Mouse (Mus musculus) ovary, postnatal 14 days (tissue): ENCODE results near the gene Icam4.
A peak's percentile ranks its signal among the peaks of the same experiment; 100 is the strongest.
"Not testable (repeated sequence)": the region's sequence is repeated elsewhere in the genome, so short reads cannot be mapped to it uniquely, and the experiment has no call there.

Experiments used
- DNase-seq: peaks from one replicate; pipeline ENCODE4 v3.0.0; 2022; ENCODE audit warnings: low spot score

The Icam4 gene

DNA sequence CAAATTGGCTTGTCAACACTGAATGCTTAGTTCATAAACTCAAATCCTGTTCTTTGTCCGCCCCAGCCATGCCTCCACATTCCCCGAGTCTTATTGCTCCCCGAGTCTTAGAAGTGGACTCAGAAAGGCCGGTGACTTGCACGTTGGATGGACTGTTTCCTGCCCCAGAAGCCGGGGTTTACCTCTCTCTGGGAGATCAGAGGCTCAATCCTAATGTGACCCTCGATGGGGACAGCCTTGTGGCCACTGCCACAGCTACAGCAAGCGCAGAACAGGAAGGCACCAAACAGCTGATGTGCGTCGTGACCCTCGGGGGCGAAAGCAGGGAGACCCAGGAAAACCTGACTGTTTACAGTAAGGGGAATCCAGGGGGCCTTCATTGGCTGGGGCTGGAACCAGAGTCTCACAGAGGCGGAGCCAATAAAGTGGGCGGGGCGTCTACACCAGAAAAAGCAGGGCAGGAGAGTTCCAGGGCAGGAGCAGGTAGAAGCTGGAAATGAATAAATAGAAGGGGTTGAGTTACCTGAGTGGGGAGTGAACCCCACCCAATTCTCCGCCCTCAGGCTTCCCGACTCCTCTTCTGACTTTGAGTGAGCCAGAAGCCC lies 5.4 kb downstream of the Icam4 start:
- no peak for DNase-seq

DNA sequence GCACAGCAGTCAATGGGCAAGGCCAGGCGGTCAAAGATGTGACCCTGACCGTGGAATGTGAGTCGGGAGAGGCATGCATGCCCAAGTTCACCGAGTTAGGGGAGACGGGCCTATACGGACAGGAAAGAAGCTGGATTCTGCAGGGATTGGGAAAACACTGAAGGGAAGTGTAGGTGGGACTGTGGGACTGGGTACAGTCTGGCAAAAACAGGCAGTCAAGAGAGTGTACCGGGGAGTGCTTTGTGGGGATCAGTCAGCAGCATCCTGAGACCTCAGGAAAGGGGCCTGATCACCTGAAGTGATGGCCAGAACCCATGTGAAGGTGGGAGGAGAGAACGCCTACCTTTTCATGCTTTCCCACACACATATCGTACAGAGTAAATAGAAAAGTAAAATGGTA lies 6.4 kb downstream of the Icam4 start:
- no peak for DNase-seq

DNA sequence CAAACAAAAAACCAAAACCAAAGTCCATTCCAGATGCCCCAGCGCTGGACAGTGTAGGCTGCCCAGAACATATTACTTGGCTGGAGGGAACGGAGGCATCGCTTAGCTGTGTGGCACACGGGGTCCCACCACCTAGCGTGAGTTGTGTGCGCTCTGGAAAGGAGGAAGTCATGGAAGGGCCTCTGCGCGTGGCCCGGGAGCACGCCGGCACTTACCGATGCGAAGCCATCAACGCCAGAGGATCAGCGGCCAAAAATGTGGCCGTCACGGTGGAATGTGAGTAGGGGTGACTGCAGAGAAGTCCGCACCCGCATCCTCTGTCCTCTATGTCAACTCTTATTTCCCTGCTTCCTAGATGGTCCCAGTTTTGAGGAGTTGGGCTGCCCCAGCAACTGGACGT lies 7.0 kb downstream of the Icam4 start:
- DNase-seq = no peak

DNA sequence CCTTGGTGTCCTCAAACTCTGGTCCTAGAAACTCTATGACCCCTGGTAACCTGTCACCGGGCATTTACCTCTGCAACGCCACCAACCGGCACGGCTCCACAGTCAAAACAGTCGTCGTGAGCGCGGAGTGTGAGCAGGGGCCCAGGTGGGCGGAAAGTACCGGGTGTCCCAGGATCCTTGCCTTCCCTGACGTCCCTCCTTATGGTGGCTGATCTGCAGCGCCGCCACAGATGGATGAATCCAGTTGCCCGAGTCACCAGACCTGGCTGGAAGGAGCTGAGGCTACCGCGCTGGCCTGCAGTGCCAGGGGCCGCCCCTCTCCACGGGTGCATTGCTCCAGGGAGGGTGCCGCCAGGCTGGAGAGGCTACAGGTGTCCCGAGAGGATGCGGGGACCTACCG lies 7.5 kb downstream of the Icam4 start:
- no peak for DNase-seq

DNA sequence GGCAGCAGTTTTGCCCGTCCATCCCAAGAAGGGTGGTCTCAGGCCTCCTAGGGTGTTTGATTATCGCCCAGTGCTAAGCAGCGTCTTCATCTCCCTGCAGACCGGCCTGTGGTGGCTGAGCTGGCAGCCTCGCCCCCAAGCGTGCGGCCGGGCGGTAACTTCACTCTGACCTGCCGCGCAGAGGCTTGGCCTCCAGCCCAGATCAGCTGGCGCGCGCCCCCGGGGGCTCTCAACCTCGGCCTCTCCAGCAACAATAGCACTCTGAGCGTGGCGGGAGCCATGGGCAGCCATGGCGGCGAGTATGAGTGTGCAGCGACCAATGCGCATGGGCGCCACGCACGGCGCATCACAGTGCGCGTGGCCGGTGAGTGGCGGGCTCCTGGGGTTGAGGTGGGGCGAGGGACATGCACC lies 8.3 kb downstream of the Icam4 start:
- no peak for DNase-seq

DNA sequence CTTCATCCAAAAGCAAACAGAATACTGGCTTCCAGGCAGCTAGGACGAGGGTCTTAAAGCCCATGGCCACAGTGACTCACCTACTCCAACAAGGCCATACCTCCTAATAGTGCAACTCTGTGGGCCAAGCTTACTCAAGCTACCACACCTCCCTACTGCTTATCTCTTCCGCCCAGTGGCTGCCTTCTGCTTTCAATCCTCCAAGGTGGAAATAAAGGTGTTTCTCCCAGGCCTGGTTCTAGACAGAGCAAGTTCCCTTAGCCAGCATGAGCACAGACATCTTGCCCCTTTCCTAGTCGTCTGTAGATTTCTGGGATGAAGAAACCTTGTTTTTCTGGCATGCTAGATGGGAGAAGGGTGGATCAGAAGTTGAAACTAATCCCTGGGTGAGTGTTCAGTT lies 10.6 kb downstream of the Icam4 start:
- no peak for DNase-seq

DNA sequence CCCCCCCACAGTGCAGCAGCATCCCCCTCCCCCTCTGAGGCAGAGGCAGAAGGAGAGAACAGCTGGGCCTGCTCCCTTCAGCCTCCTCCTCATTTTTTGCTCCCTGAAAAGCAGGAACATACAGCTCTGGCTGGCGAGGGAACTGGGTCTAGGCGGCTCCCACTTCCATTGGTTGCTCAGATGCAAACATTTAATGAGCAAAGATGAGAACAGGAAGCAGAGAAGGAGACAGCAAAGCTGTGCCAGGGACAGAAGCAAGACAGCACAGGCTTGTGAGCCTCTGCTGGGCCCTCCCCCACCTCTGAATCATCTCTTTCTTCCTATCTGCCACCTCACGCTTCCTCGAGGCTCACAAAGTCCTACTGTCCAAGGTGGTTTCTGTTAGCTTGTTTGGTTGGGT lies 12.1 kb downstream of the Icam4 start:
- DNase-seq = no peak

DNA sequence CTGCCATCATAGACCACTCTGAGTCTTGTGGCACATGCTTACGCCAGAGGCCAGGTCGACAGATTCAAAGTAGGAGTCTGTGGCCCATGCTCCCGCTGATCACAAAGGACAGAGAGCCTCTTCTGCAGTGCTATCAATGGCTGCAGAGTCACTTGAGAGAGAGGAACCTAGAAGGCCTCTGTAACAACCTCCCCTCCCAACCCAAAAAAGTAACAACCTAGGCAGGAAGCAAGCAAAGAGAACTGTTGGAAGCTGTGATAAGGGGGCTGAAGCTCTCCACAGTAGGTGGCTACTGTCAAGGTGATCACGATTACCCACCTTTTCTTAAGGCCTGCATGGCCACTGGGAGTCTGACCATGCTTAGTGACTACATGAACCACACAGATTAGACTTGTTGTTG lies 14.4 kb downstream of the Icam4 start:
- no peak for DNase-seq

DNA sequence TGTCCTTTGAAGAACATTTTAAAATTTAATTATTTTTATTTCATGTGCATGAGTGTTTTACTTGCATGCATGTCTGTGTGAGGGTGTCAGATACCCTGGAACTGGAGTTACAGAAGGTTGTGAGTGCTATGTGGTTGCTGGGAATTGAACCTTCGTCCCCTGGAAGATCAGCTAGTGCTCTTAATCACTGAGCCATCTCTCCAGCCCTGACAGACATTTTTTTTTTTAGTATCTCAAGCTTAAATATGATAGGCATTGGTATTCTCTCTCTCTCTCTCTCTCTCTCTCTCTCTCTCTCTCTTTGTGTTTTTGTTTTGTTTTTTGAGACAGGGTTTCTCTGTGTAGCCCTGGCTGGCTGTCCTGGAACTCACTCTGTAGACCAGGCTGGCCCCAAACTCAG lies 15.6 kb downstream of the Icam4 start:
- DNase-seq = not testable (repeated sequence)

DNA sequence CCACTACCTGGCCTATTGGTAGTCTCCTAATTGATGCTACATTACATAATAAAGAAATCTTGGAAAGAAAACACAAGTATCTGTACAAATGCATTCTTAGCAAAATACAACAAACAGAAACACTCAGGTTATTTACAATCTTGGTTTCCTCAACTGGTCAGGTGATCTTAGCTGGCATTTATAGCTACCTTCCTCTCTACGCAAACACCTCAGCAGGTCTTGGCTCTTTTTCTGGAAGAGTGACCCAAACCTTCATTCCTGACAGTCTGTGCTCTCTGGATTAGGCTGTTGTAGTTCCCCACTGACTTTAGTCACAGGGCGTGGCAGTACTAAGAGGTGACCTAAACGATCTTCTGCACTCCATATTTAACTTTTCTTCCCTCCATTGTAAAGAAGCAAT lies 16.1 kb downstream of the Icam4 start:
- DNase-seq = no peak

DNA sequence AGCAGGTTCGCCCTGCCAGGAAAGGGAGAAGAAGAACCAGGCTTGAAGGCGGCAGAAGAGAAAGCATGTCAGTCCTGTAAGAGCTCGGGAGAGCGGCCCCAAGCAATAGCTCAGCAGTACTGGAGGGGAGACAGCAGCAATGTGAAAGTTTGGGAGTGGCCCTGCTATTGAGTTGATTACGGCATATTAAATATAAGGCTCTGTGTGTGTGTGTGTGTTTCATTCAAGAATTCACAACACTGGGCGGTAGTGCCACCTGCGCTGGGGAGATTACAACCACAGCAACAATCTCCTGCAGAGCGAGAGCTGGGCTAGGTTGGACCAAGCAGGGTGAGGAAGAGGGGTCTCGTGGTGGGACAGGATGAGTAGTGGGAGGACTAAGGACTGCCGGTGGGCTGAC lies 22.4 kb downstream of the Icam4 start:
- DNase-seq = no peak

DNA sequence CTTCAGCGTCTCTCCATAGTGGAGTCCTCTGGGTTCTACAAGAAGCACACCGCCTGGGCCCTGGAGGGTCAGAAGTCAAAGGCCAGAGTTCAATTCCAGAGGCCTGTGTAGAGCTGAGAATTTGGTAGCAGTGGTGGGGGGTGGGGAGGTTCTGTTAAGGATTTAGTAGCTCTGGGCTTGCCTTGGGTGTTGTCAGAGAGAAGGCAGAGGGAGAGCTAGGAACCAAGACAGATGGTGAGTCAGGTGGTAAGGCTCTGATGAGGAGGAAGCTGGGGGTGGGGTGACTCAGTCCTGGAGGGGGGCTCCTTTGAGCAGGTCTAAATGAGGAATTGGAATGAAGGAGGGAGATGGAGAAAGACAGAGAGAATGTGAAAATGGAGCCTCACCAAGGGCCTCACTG lies 33.8 kb downstream of the Icam4 start:
- DNase-seq = no peak

DNA sequence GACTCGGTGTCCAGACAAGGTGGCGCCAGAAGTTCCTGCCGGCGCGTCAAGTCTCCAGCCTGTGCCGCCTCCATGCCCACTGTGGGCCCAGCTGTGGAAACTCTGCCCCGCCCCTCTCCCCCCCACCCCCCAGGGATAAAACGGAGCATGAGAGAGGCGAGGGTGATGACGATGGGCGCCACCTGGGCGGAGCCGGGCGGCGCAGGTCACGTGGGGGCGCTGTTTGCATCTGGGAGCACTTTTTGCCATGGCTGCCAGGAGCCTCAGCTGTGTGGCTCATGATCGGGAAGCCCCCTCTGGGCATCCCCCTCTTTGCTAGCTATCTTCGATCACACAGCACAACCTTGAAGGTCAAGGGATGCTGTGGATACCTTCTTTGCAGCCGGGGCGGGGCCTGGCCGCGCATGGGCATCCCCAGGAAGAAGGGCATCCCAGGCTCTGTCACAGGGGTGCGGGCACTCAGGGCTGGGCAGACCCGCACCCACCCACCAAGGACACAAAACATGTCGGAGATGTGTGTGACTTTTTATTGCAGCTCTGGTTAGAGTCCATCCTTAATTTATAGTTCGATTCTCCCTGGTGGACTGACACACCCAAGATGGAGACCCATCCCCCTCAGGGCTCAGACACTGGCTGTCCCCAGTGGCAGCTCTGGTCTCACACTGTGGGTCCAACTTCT lies 38.0 kb downstream of the Icam4 start, which contains the start of gene Zglp1:
Zglp1 (minus strand) TSS at position 88 of the 679 bp plus-strand sequence.
- DNase-seq = no peak

DNA sequence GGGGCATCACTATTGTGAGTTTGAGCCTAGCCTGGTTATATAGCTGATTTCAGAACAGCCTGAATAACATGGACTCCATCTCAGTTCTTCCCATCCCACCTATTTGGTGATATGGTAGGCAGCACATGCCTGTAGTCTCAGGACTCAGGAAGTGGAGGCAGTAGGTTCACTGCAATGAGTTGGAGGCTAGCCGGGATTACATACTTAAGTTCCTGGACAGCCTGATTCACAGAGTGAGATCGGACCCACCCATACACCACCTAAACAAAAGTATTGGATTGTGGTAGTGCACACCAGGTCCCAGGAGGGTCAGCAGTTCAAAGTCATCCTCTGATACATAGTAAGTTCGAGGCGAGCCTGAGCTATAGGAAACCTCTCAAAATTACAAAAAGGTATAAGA lies 43.5 kb downstream of the Icam4 start:
- DNase-seq = no peak

DNA sequence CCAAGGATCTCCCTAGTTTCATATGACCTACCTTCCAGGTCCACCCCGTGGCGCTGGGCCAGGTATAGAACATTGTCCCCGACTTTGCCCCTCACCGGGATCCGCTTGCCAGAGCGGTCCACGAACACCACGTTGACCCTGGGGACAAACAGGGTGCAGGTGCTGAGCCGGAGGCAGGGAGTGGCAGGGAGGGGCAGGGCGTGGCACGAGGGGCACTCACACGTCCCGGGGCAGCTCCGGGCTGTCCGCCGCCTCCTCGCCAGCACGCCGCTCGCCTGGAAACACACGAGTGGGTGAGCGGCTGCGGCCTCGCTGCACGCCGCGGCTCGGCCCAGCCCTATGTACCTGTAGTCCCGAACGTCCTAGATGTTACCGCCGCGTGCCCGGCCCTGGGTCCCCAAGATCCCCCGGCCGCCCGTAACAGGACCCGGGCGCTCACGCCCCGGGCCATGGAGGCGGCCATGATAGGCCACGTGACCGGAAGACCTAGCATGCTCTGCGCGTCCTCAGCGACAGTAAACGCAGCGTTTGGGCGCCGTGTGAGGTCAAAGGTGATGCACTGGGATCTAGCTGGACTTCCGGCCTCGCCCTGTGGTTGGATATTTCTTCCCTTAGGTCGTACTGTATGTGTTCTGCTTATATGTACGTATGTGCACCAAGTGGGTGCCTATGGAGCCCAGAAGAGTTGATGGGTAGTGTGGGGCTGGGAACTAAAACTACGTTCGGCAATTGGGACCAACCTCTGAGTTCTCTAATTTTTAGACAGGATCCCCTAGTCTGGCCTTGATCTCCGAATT lies 44.1 kb downstream of the Icam4 start, which contains the start of the genes Gm49373 and Fdx1l:
Gm49373 (minus strand) TSS at position 53 of the 797 bp plus-strand sequence.
Fdx1l (minus strand) TSS at position 571 of the 797 bp plus-strand sequence.
- DNase-seq = peak; percentile 81

DNA sequence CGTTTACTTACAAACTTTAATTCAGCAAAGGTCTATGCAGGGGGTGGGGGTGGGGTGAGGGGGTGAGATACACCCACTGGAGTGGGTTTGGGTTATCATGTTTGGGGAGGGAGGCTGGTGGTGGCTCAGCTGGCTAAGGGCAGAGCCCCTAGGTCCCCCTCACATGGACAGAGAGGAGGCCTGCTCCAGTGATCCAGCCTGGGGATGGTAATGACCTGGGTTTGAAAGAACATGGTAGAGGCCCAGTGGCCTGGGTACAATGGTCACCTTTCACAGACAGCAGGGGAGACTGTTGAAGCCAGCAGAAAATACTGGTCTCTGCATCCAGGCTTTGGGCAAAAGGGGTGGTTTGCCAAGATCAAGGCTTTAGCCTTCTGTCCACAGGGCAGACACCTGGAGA lies 45.0 kb downstream of the Icam4 start:
- DNase-seq = no peak

DNA sequence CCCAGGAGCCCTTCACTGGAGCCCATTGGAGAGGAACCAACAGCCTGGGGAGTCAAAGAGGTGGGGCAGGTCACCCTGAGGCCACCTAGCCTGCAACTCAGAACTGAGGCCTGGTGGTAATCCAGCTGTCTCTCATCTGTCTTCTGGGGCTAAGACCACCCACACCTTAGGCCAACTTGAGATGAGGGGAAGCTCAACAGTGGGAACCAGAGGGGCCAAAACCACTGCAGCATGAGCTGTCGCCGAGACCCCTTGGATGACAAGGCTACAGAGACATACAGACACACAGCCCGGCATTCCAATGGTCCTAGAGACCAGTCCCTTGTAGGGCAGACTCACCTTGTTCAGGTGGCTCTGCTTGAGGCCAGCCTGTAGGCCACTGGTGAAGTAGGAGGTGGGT lies 46.5 kb downstream of the Icam4 start:
- no peak for DNase-seq
